Mouse (Mus musculus): ENCODE data around the gene Gm10282. TPM values are rescaled to one million over a fixed set of nuclear protein-coding genes. Genes with fewer than 3 reads are reported as not detected.
A peak's percentile ranks its signal among the peaks of the same experiment; 100 is the strongest.

The Gm10282 gene
- polyA plus RNA-seq, 1 experiment from 2014 or later, result 19.8 TPM

DNA sequence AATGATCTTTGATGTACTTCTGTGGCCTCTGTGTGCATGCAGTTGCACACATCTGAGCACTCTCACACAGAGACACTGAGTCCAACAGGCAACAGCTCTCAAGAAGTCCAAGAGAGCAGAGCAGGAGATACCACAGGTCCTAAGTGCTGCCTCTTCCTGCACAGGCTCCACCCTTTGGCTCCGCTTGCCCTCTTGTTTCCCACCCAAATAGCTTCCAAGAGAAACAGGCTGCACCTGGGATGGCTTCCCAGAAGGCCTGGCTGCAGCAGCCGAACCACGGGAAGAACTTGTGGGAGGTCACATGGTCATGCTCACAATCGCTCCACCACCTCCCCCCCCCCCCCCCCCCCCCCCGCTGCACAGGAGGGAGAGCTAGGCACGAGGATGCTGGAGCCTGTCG lies 39.7 kb downstream of the Gm10282 start:
- H3K9me3 ChIP-seq, result no peaks in the 10 kb centered on the region
- H3K4me1 ChIP-seq (replicated peaks), result no peaks in the 10 kb centered on the region
- 71% methylated on average over 5 of the region's 7 CpGs for WGBS
- H3K27me3 ChIP-seq, result no peaks in the 10 kb centered on the region
- no peak overlapping the region for H3K9ac ChIP-seq (replicated peaks)
- no peak overlapping the region for H3K4me2 ChIP-seq (replicated peaks)
- H3K27ac ChIP-seq, result no peak overlapping the region
- no peak for ATAC-seq
- H3K4me3 ChIP-seq (replicated peaks), result no peak overlapping the region
- H3K36me3 ChIP-seq, result no peaks in the 10 kb centered on the region

DNA sequence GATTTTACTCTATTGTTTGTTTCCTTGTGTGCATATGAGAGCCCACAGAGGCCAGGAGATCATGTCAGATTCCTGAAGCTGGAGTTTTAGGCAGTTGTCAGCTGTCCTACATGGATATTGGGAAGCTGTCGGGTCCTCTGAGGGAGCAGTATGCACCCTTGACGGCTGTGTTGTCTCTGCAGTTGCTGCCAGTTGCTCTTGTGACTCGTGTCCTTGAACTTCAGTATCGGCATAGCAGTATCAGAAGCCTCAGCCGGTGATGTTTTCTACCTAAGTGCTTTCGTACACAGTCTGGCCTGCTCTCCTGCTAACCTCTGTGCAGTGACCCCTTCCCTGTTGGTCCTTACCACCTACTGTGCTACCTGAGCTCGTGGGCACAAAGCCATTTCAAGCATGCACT lies 41.6 kb downstream of the Gm10282 start:
- Histone ChIP-seq H3K27ac (no peak overlapping the region), H3K4me3 (replicated peaks) (no peak overlapping the region), H3K4me2 (replicated peaks) (no peak overlapping the region), H3K9ac (replicated peaks) (no peak overlapping the region), H3K27me3 (no peaks in the 10 kb centered on the region), H3K36me3 (no peaks in the 10 kb centered on the region), H3K9me3 (no peaks in the 10 kb centered on the region), H3K4me1 (replicated peaks) (no peaks in the 10 kb centered on the region)
- WGBS, result 73% methylated on average over 7 of the region's 7 CpGs
- no peak for ATAC-seq

DNA sequence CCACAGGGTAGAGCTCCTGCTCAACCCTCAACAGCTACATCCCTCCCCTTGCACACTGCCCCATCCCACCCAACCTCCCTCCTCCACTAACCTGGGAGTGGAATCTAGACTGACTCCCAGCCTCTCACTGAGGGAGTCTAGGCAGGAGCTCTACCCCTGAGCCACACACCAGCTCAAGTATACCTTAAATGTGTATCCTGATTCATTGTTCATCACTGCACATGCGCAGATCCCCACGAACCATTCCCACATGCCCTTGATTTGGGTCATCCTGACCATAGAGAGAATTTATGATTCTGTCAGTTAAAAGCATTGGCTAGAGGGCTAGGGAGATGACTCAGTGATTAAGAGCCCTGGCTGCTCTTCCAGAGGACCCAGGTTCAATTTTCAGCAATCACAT lies 42.3 kb downstream of the Gm10282 start:
- Histone ChIP-seq H3K27me3 (no peaks in the 10 kb centered on the region), H3K9ac (replicated peaks) (no peak overlapping the region), H3K36me3 (no peaks in the 10 kb centered on the region), H3K4me3 (replicated peaks) (no peak overlapping the region), H3K9me3 (no peaks in the 10 kb centered on the region), H3K4me1 (replicated peaks) (no peaks in the 10 kb centered on the region), H3K27ac (no peak overlapping the region), H3K4me2 (replicated peaks) (no peak overlapping the region)
- 89% methylated on average over 2 of the region's 2 CpGs for WGBS
- ATAC-seq, result no peak

DNA sequence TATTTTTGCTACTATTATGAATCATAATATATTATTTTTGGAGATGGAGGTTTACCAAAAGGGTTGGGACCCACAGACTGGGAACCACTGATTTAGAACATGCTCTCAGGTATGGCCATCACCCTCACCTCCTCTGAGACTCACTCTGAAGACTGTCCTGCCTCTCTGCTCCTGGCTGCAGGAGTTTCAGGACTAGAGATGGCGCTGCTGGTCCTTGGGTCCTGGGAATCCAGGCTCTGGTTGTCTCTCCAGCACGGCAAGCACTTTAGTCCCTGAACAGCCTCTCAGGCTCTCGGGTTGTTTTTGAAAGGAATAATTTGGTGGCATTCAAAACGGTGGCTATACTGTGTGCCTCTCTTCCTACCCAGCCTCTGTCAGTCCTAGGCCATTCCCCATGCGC lies 43.2 kb downstream of the Gm10282 start:
- WGBS, result 58% methylated on average over 5 of the region's 5 CpGs
- Histone ChIP-seq H3K9me3 (no peaks in the 10 kb centered on the region), H3K27ac (no peak overlapping the region), H3K36me3 (peaks cover 3% of the 10 kb centered on the region), H3K9ac (replicated peaks) (no peak overlapping the region), H3K27me3 (no peaks in the 10 kb centered on the region), H3K4me2 (replicated peaks) (no peak overlapping the region), H3K4me1 (replicated peaks) (no peaks in the 10 kb centered on the region), H3K4me3 (replicated peaks) (no peak overlapping the region)
- no peak for ATAC-seq

DNA sequence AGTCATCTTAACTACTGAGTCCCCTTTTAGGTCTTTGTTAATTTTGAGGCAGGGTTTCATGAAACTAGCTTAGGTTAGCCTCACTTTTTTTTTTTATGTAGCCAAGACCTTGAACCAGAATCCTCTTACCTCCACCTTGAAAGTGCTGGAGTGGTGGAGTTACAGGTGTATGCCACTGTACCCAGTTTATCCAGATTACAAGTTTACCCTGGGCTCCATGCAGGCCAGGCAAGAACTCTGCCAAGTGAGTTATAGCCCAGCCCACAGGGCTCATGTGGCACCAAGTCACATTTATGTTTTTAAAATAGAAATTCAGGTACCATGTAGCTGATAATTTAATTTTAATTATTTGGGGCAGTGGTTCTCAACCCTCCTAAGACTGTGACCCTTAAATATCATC lies 43.6 kb downstream of the Gm10282 start:
- no peaks in the 10 kb centered on the region for H3K4me1 ChIP-seq (replicated peaks)
- H3K36me3 ChIP-seq, result peaks cover 6% of the 10 kb centered on the region
- ATAC-seq, result no peak

DNA sequence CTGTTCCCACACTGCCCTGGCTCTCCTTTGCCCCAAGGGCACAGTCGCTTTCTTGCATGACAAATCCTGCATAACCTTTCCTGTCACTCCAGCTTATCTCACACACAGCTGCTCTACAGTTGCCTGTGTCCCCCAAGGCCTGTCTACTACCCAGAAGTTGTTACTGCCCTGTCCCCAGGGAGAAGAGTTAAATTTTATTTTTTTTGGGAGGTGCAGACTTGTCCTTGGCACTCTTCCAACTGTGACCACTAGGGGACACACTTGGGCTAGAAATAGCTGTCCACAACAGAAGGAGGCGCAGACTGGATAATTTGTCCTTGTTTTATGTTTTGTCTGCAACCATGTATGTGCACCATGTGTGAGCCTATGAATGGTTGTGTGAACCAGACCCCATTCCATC lies 44.0 kb downstream of the Gm10282 start:
- H3K4me3 ChIP-seq (replicated peaks), result no peak overlapping the region
- no peak overlapping the region for H3K9ac ChIP-seq (replicated peaks)
- no peak overlapping the region for H3K27ac ChIP-seq
- no peaks in the 10 kb centered on the region for H3K4me1 ChIP-seq (replicated peaks)
- no peak overlapping the region for H3K4me2 ChIP-seq (replicated peaks)
- no peaks in the 10 kb centered on the region for H3K9me3 ChIP-seq
- peak; percentile 57 for ATAC-seq
- no peaks in the 10 kb centered on the region for H3K27me3 ChIP-seq
- H3K36me3 ChIP-seq, result peaks cover 7% of the 10 kb centered on the region
- WGBS, result 27% methylated on average over 2 of the region's 2 CpGs

More for the DNA sequence above, 43.6 kb downstream of the Gm10282 start:
- Histone ChIP-seq H3K27me3 (no peaks in the 10 kb centered on the region), H3K9me3 (no peaks in the 10 kb centered on the region), H3K9ac (replicated peaks) (no peak overlapping the region), H3K4me2 (replicated peaks) (no peak overlapping the region), H3K4me3 (replicated peaks) (no peak overlapping the region), H3K27ac (no peak overlapping the region)

DNA sequence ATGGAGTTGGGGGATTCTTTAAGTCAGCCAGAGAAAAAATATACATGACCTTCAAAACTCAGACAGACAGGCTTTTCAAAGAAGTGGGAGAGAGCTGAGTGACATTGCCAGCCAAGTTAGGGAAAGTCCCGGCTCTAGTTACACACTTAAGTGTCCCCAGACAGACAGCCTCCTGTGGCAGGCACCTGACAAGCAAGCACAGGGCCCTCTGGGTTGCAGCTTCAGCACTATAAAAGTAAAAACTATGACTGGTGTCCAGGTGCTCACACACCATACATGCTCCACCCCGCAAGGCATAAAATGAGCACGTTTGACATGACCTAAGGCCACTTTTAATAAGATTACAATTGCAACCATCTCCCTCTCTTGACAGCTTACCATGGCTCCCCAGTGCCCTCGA lies 44.5 kb downstream of the Gm10282 start:
- Histone ChIP-seq H3K27ac (no peak overlapping the region), H3K4me2 (replicated peaks) (no peak overlapping the region), H3K9ac (replicated peaks) (no peak overlapping the region), H3K4me3 (replicated peaks) (no peak overlapping the region), H3K27me3 (no peaks in the 10 kb centered on the region), H3K36me3 (peaks cover 11% of the 10 kb centered on the region), H3K4me1 (replicated peaks) (no peaks in the 10 kb centered on the region), H3K9me3 (no peaks in the 10 kb centered on the region)
- WGBS, result 56% methylated on average over 4 of the region's 4 CpGs
- 0 out of 2 replicates have a peak, but pooled peaks have one; percentile 2 for ATAC-seq

DNA sequence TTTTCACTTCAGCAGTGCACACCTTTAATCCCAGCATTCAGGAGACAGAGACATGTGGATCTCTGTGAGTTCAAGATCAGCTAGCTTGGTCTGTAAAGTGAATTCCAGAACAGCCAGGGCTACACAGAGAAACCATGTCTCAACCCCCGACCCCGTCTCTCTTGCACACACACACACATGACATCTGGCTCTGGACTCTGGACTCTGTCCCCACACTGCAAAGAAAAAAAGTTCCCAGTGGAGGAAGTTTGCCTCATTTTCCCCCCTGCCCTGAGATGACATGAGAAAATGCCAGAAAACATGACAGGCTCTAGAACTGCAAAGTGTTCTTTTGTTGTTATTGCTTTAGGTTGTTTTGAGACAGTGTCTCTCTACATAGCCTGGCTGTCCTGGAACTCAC lies 45.2 kb downstream of the Gm10282 start:
- no peak overlapping the region for H3K4me2 ChIP-seq (replicated peaks)
- no peak overlapping the region for H3K4me3 ChIP-seq (replicated peaks)
- WGBS, result 74% methylated on average over 2 of the region's 2 CpGs
- no peak overlapping the region for H3K9ac ChIP-seq (replicated peaks)
- no peaks in the 10 kb centered on the region for H3K27me3 ChIP-seq
- H3K36me3 ChIP-seq, result peaks cover 18% of the 10 kb centered on the region
- no peak for ATAC-seq
- H3K4me1 ChIP-seq (replicated peaks), result no peaks in the 10 kb centered on the region
- H3K9me3 ChIP-seq, result no peaks in the 10 kb centered on the region
- no peak overlapping the region for H3K27ac ChIP-seq

DNA sequence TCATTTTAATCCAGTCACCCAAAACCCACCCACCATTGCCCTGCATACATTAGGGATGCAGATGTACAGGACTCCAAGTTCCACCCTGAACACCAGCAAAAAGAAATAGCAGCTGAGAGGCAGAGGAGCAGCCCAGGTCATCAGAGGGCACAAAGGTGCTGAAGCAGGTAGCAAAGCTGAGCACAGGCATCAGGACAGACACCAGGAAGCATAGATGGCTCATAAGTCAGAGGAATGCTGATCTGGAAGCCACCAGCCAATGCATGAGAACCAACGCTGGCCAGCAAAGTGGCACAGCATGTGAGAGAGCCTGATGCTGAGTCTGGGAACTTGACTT lies 47.2 kb downstream of the Gm10282 start:
- Histone ChIP-seq H3K4me3 (replicated peaks) (no peak overlapping the region), H3K4me2 (replicated peaks) (no peak overlapping the region), H3K36me3 (peaks cover 38% of the 10 kb centered on the region), H3K27me3 (no peaks in the 10 kb centered on the region), H3K4me1 (replicated peaks) (no peaks in the 10 kb centered on the region), H3K27ac (no peak overlapping the region), H3K9ac (replicated peaks) (no peak overlapping the region), H3K9me3 (no peaks in the 10 kb centered on the region)
- 93% methylated on average over 1 of the region's 1 CpGs for WGBS
- ATAC-seq, result no peak

DNA sequence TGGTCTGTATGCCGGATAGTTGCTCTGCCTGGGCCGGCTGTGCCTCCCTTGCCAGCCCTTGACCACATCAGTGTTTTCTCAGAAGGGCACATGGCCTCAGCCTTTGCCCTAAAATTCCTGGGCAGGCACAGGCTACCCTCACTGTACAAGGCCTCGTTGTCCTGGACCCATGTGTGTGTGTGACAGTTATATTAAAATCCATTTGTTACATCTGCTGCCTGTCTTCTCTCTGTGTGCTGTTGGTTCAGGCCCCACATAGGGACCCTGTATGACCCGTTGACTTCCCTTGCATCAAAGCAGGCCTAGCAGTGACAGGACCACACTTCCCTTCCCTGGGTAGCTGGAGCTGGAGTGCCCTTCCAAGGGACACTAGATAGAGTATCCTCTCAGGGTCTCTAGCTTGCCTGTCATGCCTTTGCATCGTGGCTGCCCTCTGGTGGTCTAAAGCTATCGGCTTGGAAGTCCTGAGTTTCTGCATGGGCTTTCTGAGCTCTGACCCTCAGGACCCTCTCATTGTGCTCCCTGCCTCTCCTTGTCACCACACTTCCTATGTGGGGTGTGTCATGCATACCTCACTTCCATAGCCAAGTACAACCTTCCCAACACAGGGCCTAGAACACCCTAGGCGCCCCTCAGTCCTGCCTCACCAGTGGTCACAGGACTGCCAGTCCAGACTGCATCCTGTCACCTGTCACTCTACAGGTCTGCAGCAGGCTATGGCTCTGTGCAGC lies 47.7 kb downstream of the Gm10282 start:
- Histone ChIP-seq H3K9ac (replicated peaks) (no peak overlapping the region), H3K4me2 (replicated peaks) (no peak overlapping the region), H3K27ac (no peak overlapping the region), H3K27me3 (no peaks in the 10 kb centered on the region), H3K9me3 (no peaks in the 10 kb centered on the region), H3K4me1 (replicated peaks) (no peaks in the 10 kb centered on the region), H3K4me3 (replicated peaks) (no peak overlapping the region), H3K36me3 (peaks cover 44% of the 10 kb centered on the region)
- WGBS, result 51% methylated on average over 7 of the region's 7 CpGs
- peak; percentile 35; the same call in 1 of the 2 replicates for ATAC-seq

Other genes starting within 250 kb of the Gm10282 start
- gene Olfr373, start 222.1 kb downstream of the Gm10282 start, polyA plus RNA-seq (2015; fragmentation: Nextera tagmentation; extraction: Ambion mirVana), result 0.05 TPM in 1 of 2 replicates, not detected in the other
- gene Olfr374, start 198.2 kb downstream of the Gm10282 start, polyA plus RNA-seq (2015; fragmentation: Nextera tagmentation; extraction: Ambion mirVana), result not detected in 2 replicates
- gene Tpm4, start 170.3 kb downstream of the Gm10282 start, polyA plus RNA-seq (2015; fragmentation: Nextera tagmentation; extraction: Ambion mirVana), result 239 and 247 TPM in 2 replicates
- gene Rab8a, start 144.1 kb downstream of the Gm10282 start, polyA plus RNA-seq (2015; fragmentation: Nextera tagmentation; extraction: Ambion mirVana), result 104 and 107 TPM in 2 replicates
- 0.13 TPM in 1 of 2 replicates, not detected in the other for gene Hsh2d, start 115.6 kb downstream of the Gm10282 start, polyA plus RNA-seq (2015; fragmentation: Nextera tagmentation; extraction: Ambion mirVana)
- gene Cib3, start 92.4 kb downstream of the Gm10282 start, polyA plus RNA-seq (2015; fragmentation: Nextera tagmentation; extraction: Ambion mirVana), result not detected in 2 replicates
- gene Gm11034, start 91.6 kb downstream of the Gm10282 start, polyA plus RNA-seq (2015; fragmentation: Nextera tagmentation; extraction: Ambion mirVana), result not detected in 2 replicates
- gene Fam32a, start 85.5 kb downstream of the Gm10282 start, polyA plus RNA-seq (2015; fragmentation: Nextera tagmentation; extraction: Ambion mirVana), result 116 and 121 TPM in 2 replicates
- 259 and 266 TPM in 2 replicates for gene Ap1m1, start 65.2 kb downstream of the Gm10282 start, polyA plus RNA-seq (2015; fragmentation: Nextera tagmentation; extraction: Ambion mirVana)
- 2.7 and 4.3 TPM in 2 replicates for gene Klf2, start 13.8 kb upstream of the Gm10282 start, polyA plus RNA-seq (2015; fragmentation: Nextera tagmentation; extraction: Ambion mirVana)
- 69.2 and 72.1 TPM in 2 replicates for gene Eps15l1, start 116.2 kb upstream of the Gm10282 start, polyA plus RNA-seq (2015; fragmentation: Nextera tagmentation; extraction: Ambion mirVana)
- gene Calr3, start 138.6 kb upstream of the Gm10282 start, polyA plus RNA-seq (2015; fragmentation: Nextera tagmentation; extraction: Ambion mirVana), result 0.75 and 1.7 TPM in 2 replicates
- 17.5 and 18.8 TPM in 2 replicates for gene 1700030K09Rik, start 138.6 kb upstream of the Gm10282 start, polyA plus RNA-seq (2015; fragmentation: Nextera tagmentation; extraction: Ambion mirVana)
- gene Cherp, start 170.0 kb upstream of the Gm10282 start, polyA plus RNA-seq (2015; fragmentation: Nextera tagmentation; extraction: Ambion mirVana), result 49.7 and 56.3 TPM in 2 replicates
- 9.0 and 11.9 TPM in 2 replicates for gene Slc35e1, start 187.4 kb upstream of the Gm10282 start, polyA plus RNA-seq (2015; fragmentation: Nextera tagmentation; extraction: Ambion mirVana)
- 16.6 and 17.7 TPM in 2 replicates for gene Med26, start 243.0 kb upstream of the Gm10282 start, polyA plus RNA-seq (2015; fragmentation: Nextera tagmentation; extraction: Ambion mirVana)